Comparison of ENCODE assay signal across 10 mouse cellular contexts in genomic region chr19:60883129-60883528, GRCm38 (mm10). TPM values are rescaled to one million over a fixed set of nuclear protein-coding genes. Genes with fewer than 3 reads are reported as not detected.
A peak's percentile ranks its signal among the peaks of the same experiment; 100 is the strongest.
DNase-seq lines count a peak whose midpoint lies in the region; ATAC-seq lines count a peak whose summit lies in the region.
"Had no signal": no experiment of that assay in that cellular context is flagged by ENCODE, and none has a peak within 500 bp of the region (broad histone marks: within the 10 kb centered on the region; RNA-seq: fewer than 3 reads in every experiment).

No protein-coding gene starts in this region.

- H3K27ac ChIP-seq in forebrain, embryonic 13.5 days: no peak overlapping the region
- H3K27ac ChIP-seq in forebrain, embryonic 15.5 days (replicated peaks): no peak overlapping the region
- H3K27ac ChIP-seq: heart, embryonic 13.5 days; midbrain, embryonic 12.5 days had no signal

- H3K27me3 ChIP-seq in forebrain, embryonic 13.5 days: no peaks in the 10 kb centered on the region
- no peaks in the 10 kb centered on the region for H3K27me3 ChIP-seq in forebrain, embryonic 15.5 days
- H3K27me3 ChIP-seq: heart, embryonic 13.5 days; midbrain, embryonic 12.5 days had no signal

- H3K4me3 ChIP-seq in forebrain, embryonic 13.5 days: no peak overlapping the region
- no peak overlapping the region for H3K4me3 ChIP-seq in forebrain, embryonic 15.5 days
- H3K4me3 ChIP-seq: heart, embryonic 13.5 days; midbrain, embryonic 12.5 days had no signal

- DNase-seq in ovary, postnatal 14 days (ENCODE audit: low spot score): peak; percentile 33
- no peak for DNase-seq in ovary, adult 18-20 months (ENCODE audit: low spot score)
- peak; percentile 15 to 27 for DNase-seq in heart, postnatal 36 days
- peak; percentile 15 to 25 for DNase-seq in left cerebral cortex, postnatal 36 days (ENCODE audit: low spot score in 2 of 2)
- DNase-seq in thymus, postnatal 4 days: no peak

- no peaks in the 10 kb centered on the region for H3K9me3 ChIP-seq in forebrain, embryonic 13.5 days (replicated peaks)
- no peaks in the 10 kb centered on the region for H3K9me3 ChIP-seq in forebrain, embryonic 15.5 days
- H3K9me3 ChIP-seq: heart, embryonic 13.5 days; midbrain, embryonic 12.5 days had no signal

- no peaks in the 10 kb centered on the region for H3K4me1 ChIP-seq in forebrain, embryonic 13.5 days
- no peaks in the 10 kb centered on the region for H3K4me1 ChIP-seq in forebrain, embryonic 15.5 days
- H3K4me1 ChIP-seq: midbrain, embryonic 12.5 days had no signal

- no peak overlapping the region for H3K4me2 ChIP-seq in forebrain, embryonic 13.5 days
- no peak overlapping the region for H3K4me2 ChIP-seq in forebrain, embryonic 15.5 days (replicated peaks)
- H3K4me2 ChIP-seq: heart, embryonic 13.5 days; midbrain, embryonic 12.5 days had no signal

- WGBS in forebrain, embryonic 13.5 days: under 1% methylated on average over 3 of the region's 3 CpGs
- 8% methylated on average over 3 of the region's 3 CpGs for WGBS in forebrain, embryonic 15.5 days

- intact Hi-C loops in heart, postnatal 36 days (cut with DNase I): loop anchor here (1.0 to 5.0 kb wide), 2 partner anchors 201 to 314 kb away; no protein-coding TSS in a partner anchor
- intact Hi-C loops in left cerebral cortex, postnatal 36 days (cut with DNase I): no loop called here

- ATAC-seq in forebrain, embryonic 13.5 days: peak; percentile 33; the same call in 1 of the 2 replicates
- ATAC-seq in forebrain, embryonic 15.5 days (replicated peaks): no peak
- no peak for ATAC-seq in granulocyte monocyte progenitor cell, adult 5-6 weeks (replicated peaks; ENCODE audit: poor library complexity, severe bottlenecking)

- no peak overlapping the region for H3K9ac ChIP-seq in forebrain, embryonic 13.5 days
- H3K9ac ChIP-seq in forebrain, embryonic 15.5 days (replicated peaks): no peak overlapping the region
- H3K9ac ChIP-seq: heart, embryonic 13.5 days; midbrain, embryonic 12.5 days had no signal

- H3K36me3 ChIP-seq in forebrain, embryonic 13.5 days (ENCODE audit: poor library complexity, severe bottlenecking): no peaks in the 10 kb centered on the region
- no peaks in the 10 kb centered on the region for H3K36me3 ChIP-seq in forebrain, embryonic 15.5 days
- H3K36me3 ChIP-seq: heart, embryonic 13.5 days; midbrain, embryonic 12.5 days had no signal

RNA-seq across cellular contexts. Expression of gene Grk5, which starts 6.4 kb away (rescaled TPM):
- polyA plus RNA-seq in forebrain, embryonic 13.5 days (2015; fragmentation: Nextera tagmentation; extraction: Ambion mirVana): 1.8 and 2.3 TPM in 2 replicates
- polyA plus RNA-seq in forebrain, embryonic 15.5 days (2015; fragmentation: Nextera tagmentation; extraction: Ambion mirVana): 2.1 and 2.7 TPM in 2 replicates
- total RNA-seq in heart, postnatal 36 days (2021): 10 to 100 TPM; 20.9 to 29.6 TPM
- 10 to 100 TPM; 15.6 to 15.9 TPM for total RNA-seq in left cerebral cortex, postnatal 36 days (2021)
- total RNA-seq in granulocyte monocyte progenitor cell, adult 5-6 weeks (2014; fragmentation: Nextera tagmentation): 0.52 and 4.0 TPM in 2 replicates
- 0.65 and 1.1 TPM in 2 replicates for total RNA-seq in granulocyte monocyte progenitor cell, adult 5-6 weeks (2017)

RNA-seq across cellular contexts. Expression of gene Prdx3, which starts 8.8 kb away (rescaled TPM):
- polyA plus RNA-seq in forebrain, embryonic 13.5 days (2015; fragmentation: Nextera tagmentation; extraction: Ambion mirVana): 81.2 and 81.4 TPM in 2 replicates
- polyA plus RNA-seq in forebrain, embryonic 15.5 days (2015; fragmentation: Nextera tagmentation; extraction: Ambion mirVana): 71.1 and 72.9 TPM in 2 replicates
- total RNA-seq in heart, postnatal 36 days (2021): 100 to 1,000 TPM; 377 to 409 TPM
- total RNA-seq in left cerebral cortex, postnatal 36 days (2021): 10 to 100 TPM; 71.9 to 74.9 TPM
- total RNA-seq in granulocyte monocyte progenitor cell, adult 5-6 weeks (2014; fragmentation: Nextera tagmentation): 98.9 and 99.6 TPM in 2 replicates
- 89.8 and 96.0 TPM in 2 replicates for total RNA-seq in granulocyte monocyte progenitor cell, adult 5-6 weeks (2017)

RNA-seq across cellular contexts. Expression of gene Sfxn4, which starts 21.9 kb away (rescaled TPM):
- polyA plus RNA-seq in forebrain, embryonic 13.5 days (2015; fragmentation: Nextera tagmentation; extraction: Ambion mirVana): 10.5 and 11.1 TPM in 2 replicates
- 10.2 and 10.6 TPM in 2 replicates for polyA plus RNA-seq in forebrain, embryonic 15.5 days (2015; fragmentation: Nextera tagmentation; extraction: Ambion mirVana)
- 1 to 10 TPM; 7.2 TPM for total RNA-seq in heart, postnatal 36 days (2021)
- total RNA-seq in left cerebral cortex, postnatal 36 days (2021): 10 to 100 TPM; 13.6 to 15.0 TPM
- 2.6 and 4.4 TPM in 2 replicates for total RNA-seq in granulocyte monocyte progenitor cell, adult 5-6 weeks (2014; fragmentation: Nextera tagmentation)
- total RNA-seq in granulocyte monocyte progenitor cell, adult 5-6 weeks (2017): 2.6 and 2.8 TPM in 2 replicates

Comparison
In these comparisons a context has a peak if more than half of its experiments do, and no peak if none do; other contexts are left out.
1. DNase-seq: peak in ovary, postnatal 14 days (single experiment), heart, postnatal 36 days (2 of 2) and left cerebral cortex, postnatal 36 days (2 of 2); none in ovary, adult 18-20 months (single experiment) and thymus, postnatal 4 days (single experiment).